Mouse (Mus musculus) cerebellum, adult 2 months (tissue): ENCODE data around the gene Ankrd52.

ENCODE experiments used
- CTCF ChIP-seq: fragments of 200-500 bp; IDR thresholded peaks from 2 replicates; pipeline ENCODE4 v1.5.1; 2011; ENCODE audit warnings: low read depth, mild to moderate bottlenecking, control low read depth, low read length, moderate library complexity, borderline replicate concordance; ENCODE audit not compliant: insufficient read depth
- POLR2A ChIP-seq: fragments of 200-500 bp; IDR thresholded peaks from 2 replicates; pipeline ENCODE4 v1.6.1; 2011; ENCODE audit warnings: low read length, control low read depth, borderline replicate concordance; ENCODE audit not compliant: insufficient read depth

DNA sequence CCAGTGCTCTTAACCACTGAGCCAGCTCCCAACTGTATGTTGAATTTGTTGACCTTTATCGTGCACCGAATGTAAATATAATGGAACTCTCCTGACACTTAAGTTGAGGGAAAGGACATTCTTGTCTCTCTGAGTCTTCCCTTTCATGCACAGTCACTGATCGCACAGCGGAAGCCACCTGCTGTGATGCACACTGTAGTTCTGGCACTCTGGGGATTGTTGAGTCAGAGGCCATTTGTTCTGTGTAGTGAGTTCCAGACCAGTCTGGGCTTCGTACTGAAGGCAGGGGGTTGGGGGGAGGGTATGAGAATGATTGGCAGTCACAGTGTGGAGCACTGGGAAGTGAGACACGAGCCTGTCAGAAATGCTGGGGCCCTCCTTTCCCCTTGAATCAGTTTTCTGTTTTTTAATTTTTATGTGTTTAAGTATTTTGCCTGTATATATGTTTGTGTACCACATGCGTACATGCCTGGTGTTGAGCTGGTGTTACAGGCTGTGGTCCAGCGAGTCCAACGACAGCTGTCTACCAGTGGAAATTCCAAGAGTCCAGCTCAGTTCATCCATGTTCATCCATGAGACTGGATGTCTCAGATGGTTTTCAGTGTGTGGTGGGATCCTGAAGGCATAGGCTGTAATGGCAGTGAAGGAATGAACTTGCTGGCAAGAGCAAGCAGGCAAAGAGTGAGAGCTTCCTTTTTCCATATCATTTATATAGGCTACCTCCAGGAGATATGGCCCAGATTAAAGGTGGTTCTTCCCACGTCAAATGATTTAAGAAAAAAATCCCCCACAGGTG is 64.6 kb downstream of the Ankrd52 start:
- no peak for TF ChIP-seq CTCF
- TF ChIP-seq POLR2A, result no peak
